Mouse (Mus musculus) kidney, embryonic 15.5 days (tissue): ENCODE data around the gene Cd47. TPM values are rescaled to one million over a fixed set of nuclear protein-coding genes. Genes with fewer than 3 reads are reported as not detected.
A peak's percentile ranks its signal among the peaks of the same experiment; 100 is the strongest.

Experiments
- ATAC-seq: fragments of 200-750 bp; cut with Nextera tagmentation; replicated peaks from 2 replicates; pipeline ENCODE4 v1.8.0; 2017; ENCODE audit warnings: moderate TSS enrichment; ENCODE audit not compliant: low FRiP score
- H3K27ac ChIP-seq: fragments of 300-500 bp; sonication (generic); 2 replicates; pipeline ENCODE4 v1.5.1; 2015; ENCODE audit warnings: mild to moderate bottlenecking, inconsistent platforms
- H3K27me3 ChIP-seq: fragments of 300-500 bp; sonication (generic); 2 replicates; pipeline ENCODE4 v1.6.1; 2015; ENCODE audit warnings: inconsistent platforms
- H3K36me3 ChIP-seq: fragments of 300-500 bp; sonication (generic); 2 replicates; pipeline ENCODE4 v1.6.1; 2015; ENCODE audit warnings: inconsistent platforms
- H3K4me1 ChIP-seq: fragments of 300-500 bp; sonication (generic); 2 replicates; pipeline ENCODE4 v1.6.1; 2015; ENCODE audit warnings: inconsistent platforms
- H3K4me2 ChIP-seq: fragments of 300-500 bp; sonication (generic); 2 replicates; pipeline ENCODE4 v1.6.1; 2015; ENCODE audit warnings: moderate library complexity, mild to moderate bottlenecking, inconsistent platforms
- H3K4me3 ChIP-seq: fragments of 300-500 bp; sonication (generic); replicated peaks from 2 replicates; pipeline ENCODE4 v1.5.1; 2015; ENCODE audit warnings: mild to moderate bottlenecking, inconsistent platforms
- H3K9ac ChIP-seq: fragments of 300-500 bp; sonication (generic); 2 replicates; pipeline ENCODE4 v1.6.1; 2015; ENCODE audit warnings: mild to moderate bottlenecking, inconsistent platforms
- H3K9me3 ChIP-seq: fragments of 300-500 bp; sonication (generic); replicated peaks from 2 replicates; pipeline ENCODE4 v1.6.1; 2016; ENCODE audit warnings: inconsistent platforms
- WGBS: fragments of 180-500 bp; shearing (Covaris S2); methylation state at CpG from one replicate; pipeline ENCODE4 v1.1.7; 2015; ENCODE audit warnings: mixed read lengths; 5-methylcytosine and 5-hydroxymethylcytosine counted together
- polyA plus RNA-seq: library from polyadenylated mRNA; unstranded; fragments of >200 nt; fragmentation: Nextera tagmentation; extraction: Ambion mirVana; gene quantifications from 2 replicates; pipeline ENCODE4 v1.2.1, GENCODE M21; 2015

Gene Cd47
- polyA plus RNA-seq, 1 experiment from 2014 or later, result 78.3 TPM

- no peak for ATAC-seq
- no peak overlapping the region for H3K4me3 ChIP-seq
- WGBS, result 65% methylated on average over 9 of the region's 9 CpGs
- H3K9me3 ChIP-seq, result no peaks in the 10 kb centered on the region
- H3K9ac ChIP-seq, result no peak overlapping the region
- H3K27ac ChIP-seq, result no peak overlapping the region
- no peaks in the 10 kb centered on the region for H3K27me3 ChIP-seq
- H3K4me1 ChIP-seq, result no peaks in the 10 kb centered on the region
- peaks cover 20% of the 10 kb centered on the region for H3K36me3 ChIP-seq
- no peak overlapping the region for H3K4me2 ChIP-seq
Measured at GRCm38 (mm10) chr16:49887811-49888564, 87.7 kb downstream of the Cd47 start.

- H3K36me3 ChIP-seq, result peaks cover 20% of the 10 kb centered on the region
- no peak for ATAC-seq
- no peaks in the 10 kb centered on the region for H3K4me1 ChIP-seq
- no peak overlapping the region for H3K9ac ChIP-seq
- H3K4me2 ChIP-seq, result no peak overlapping the region
- no peaks in the 10 kb centered on the region for H3K9me3 ChIP-seq
- no peak overlapping the region for H3K4me3 ChIP-seq
- no peak overlapping the region for H3K27ac ChIP-seq
- 76% methylated on average over 2 of the region's 2 CpGs for WGBS
- no peaks in the 10 kb centered on the region for H3K27me3 ChIP-seq
Measured at GRCm38 (mm10) chr16:49889031-49889655, 88.8 kb downstream of the Cd47 start.

GRCm38 (mm10) chr16:49892252-49892651, 91.9 kb downstream of the Cd47 start:
- Histone ChIP-seq H3K4me3 (no peak overlapping the region), H3K9ac (no peak overlapping the region), H3K4me2 (no peak overlapping the region), H3K36me3 (peaks cover 17% of the 10 kb centered on the region), H3K27ac (no peak overlapping the region), H3K4me1 (no peaks in the 10 kb centered on the region), H3K9me3 (no peaks in the 10 kb centered on the region), H3K27me3 (no peaks in the 10 kb centered on the region)
- WGBS, result 82% methylated on average over 3 of the region's 3 CpGs
- ATAC-seq, result no peak

- Histone ChIP-seq H3K4me3 (no peak overlapping the region), H3K4me2 (no peak overlapping the region), H3K36me3 (peaks cover 19% of the 10 kb centered on the region), H3K27ac (no peak overlapping the region), H3K9ac (no peak overlapping the region), H3K9me3 (no peaks in the 10 kb centered on the region), H3K4me1 (no peaks in the 10 kb centered on the region), H3K27me3 (no peaks in the 10 kb centered on the region)
- WGBS, result 74% methylated on average over 2 of the region's 2 CpGs
- ATAC-seq, result no peak
Measured at GRCm38 (mm10) chr16:49892945-49893344, 92.6 kb downstream of the Cd47 start.

- Histone ChIP-seq H3K27ac (no peak overlapping the region), H3K36me3 (peaks cover 32% of the 10 kb centered on the region), H3K27me3 (no peaks in the 10 kb centered on the region), H3K4me2 (no peak overlapping the region), H3K4me1 (no peaks in the 10 kb centered on the region), H3K9me3 (no peaks in the 10 kb centered on the region), H3K9ac (no peak overlapping the region), H3K4me3 (no peak overlapping the region)
- WGBS, result 70% methylated on average over 4 of the region's 4 CpGs
- ATAC-seq, result no peak
Measured at GRCm38 (mm10) chr16:49894624-49895023, 94.3 kb downstream of the Cd47 start.

GRCm38 (mm10) chr16:49896132-49896531, 95.8 kb downstream of the Cd47 start:
- no peaks in the 10 kb centered on the region for H3K27me3 ChIP-seq
- WGBS, result 75% methylated on average over 8 of the region's 8 CpGs
- H3K9me3 ChIP-seq, result no peaks in the 10 kb centered on the region

GRCm38 (mm10) chr16:49901395-49901794, 101.1 kb downstream of the Cd47 start:
- Histone ChIP-seq H3K27ac (no peak overlapping the region), H3K36me3 (peaks cover 38% of the 10 kb centered on the region), H3K9ac (no peak overlapping the region), H3K27me3 (no peaks in the 10 kb centered on the region), H3K4me1 (no peaks in the 10 kb centered on the region), H3K4me2 (no peak overlapping the region), H3K9me3 (no peaks in the 10 kb centered on the region), H3K4me3 (no peak overlapping the region)
- no peak for ATAC-seq

More at GRCm38 (mm10) chr16:49896132-49896531, 95.8 kb downstream of the Cd47 start:
- Histone ChIP-seq H3K4me2 (no peak overlapping the region), H3K9ac (no peak overlapping the region), H3K36me3 (peaks cover 32% of the 10 kb centered on the region), H3K4me1 (no peaks in the 10 kb centered on the region), H3K4me3 (no peak overlapping the region), H3K27ac (no peak overlapping the region)
- no peak for ATAC-seq

GRCm38 (mm10) chr16:49902083-49902482, 101.8 kb downstream of the Cd47 start:
- Histone ChIP-seq H3K4me1 (no peaks in the 10 kb centered on the region), H3K27me3 (no peaks in the 10 kb centered on the region), H3K9me3 (no peaks in the 10 kb centered on the region), H3K4me2 (no peak overlapping the region), H3K9ac (no peak overlapping the region), H3K36me3 (peaks cover 32% of the 10 kb centered on the region), H3K4me3 (no peak overlapping the region), H3K27ac (no peak overlapping the region)
- ATAC-seq, result no peak
- WGBS, result 95% methylated on average over 5 of the region's 5 CpGs

GRCm38 (mm10) chr16:49904248-49904930, 104.1 kb downstream of the Cd47 start:
- ATAC-seq, result no peak
- 81% methylated on average over 10 of the region's 10 CpGs for WGBS
- no peak overlapping the region for H3K27ac ChIP-seq

GRCm38 (mm10) chr16:49905041-49905440, 104.7 kb downstream of the Cd47 start:
- H3K36me3 ChIP-seq, result peaks cover 18% of the 10 kb centered on the region; the same call in 1 of the 2 replicates
- H3K4me1 ChIP-seq, result 0 out of 2 replicates have a peak, but pooled peaks cover 5% of the 10 kb centered on the region
- H3K9ac ChIP-seq, result no peak overlapping the region
- H3K4me2 ChIP-seq, result no peak overlapping the region
- 73% methylated on average over 3 of the region's 3 CpGs for WGBS
- H3K4me3 ChIP-seq, result no peak overlapping the region
- peak overlapping the region; percentile 28; the same call in 1 of the 2 replicates for H3K27ac ChIP-seq
- H3K9me3 ChIP-seq, result no peaks in the 10 kb centered on the region
- ATAC-seq, result no peak
- no peaks in the 10 kb centered on the region for H3K27me3 ChIP-seq

More at GRCm38 (mm10) chr16:49904248-49904930, 104.1 kb downstream of the Cd47 start:
- H3K4me1 ChIP-seq, result 0 out of 2 replicates have a peak, but pooled peaks cover 4% of the 10 kb centered on the region
- no peak overlapping the region for H3K4me3 ChIP-seq
- peaks cover 19% of the 10 kb centered on the region; the same call in 1 of the 2 replicates for H3K36me3 ChIP-seq
- no peak overlapping the region for H3K9ac ChIP-seq
- H3K4me2 ChIP-seq, result no peak overlapping the region
- H3K9me3 ChIP-seq, result no peaks in the 10 kb centered on the region
- no peaks in the 10 kb centered on the region for H3K27me3 ChIP-seq

- H3K4me1 ChIP-seq, result 0 out of 2 replicates have a peak, but pooled peaks cover 5% of the 10 kb centered on the region
- peaks cover 18% of the 10 kb centered on the region; the same call in 1 of the 2 replicates for H3K36me3 ChIP-seq
- no peak overlapping the region for H3K4me2 ChIP-seq
- no peak for ATAC-seq
- WGBS, result 66% methylated on average over 8 of the region's 8 CpGs
- no peak overlapping the region for H3K4me3 ChIP-seq
- no peak overlapping the region for H3K9ac ChIP-seq
- H3K27me3 ChIP-seq, result no peaks in the 10 kb centered on the region
- H3K27ac ChIP-seq, result peak overlapping the region; percentile 28; the same call in 1 of the 2 replicates
- H3K9me3 ChIP-seq, result no peaks in the 10 kb centered on the region
Measured at GRCm38 (mm10) chr16:49905601-49906001, 105.3 kb downstream of the Cd47 start.

- Histone ChIP-seq H3K27ac (peak overlapping the region; percentile 28; the same call in 1 of the 2 replicates), H3K4me3 (no peak overlapping the region), H3K9ac (no peak overlapping the region), H3K36me3 (peaks cover 18% of the 10 kb centered on the region; the same call in 1 of the 2 replicates), H3K4me1 (0 out of 2 replicates have a peak, but pooled peaks cover 5% of the 10 kb centered on the region), H3K4me2 (no peak overlapping the region), H3K27me3 (no peaks in the 10 kb centered on the region), H3K9me3 (no peaks in the 10 kb centered on the region)
- 48% methylated on average over 5 of the region's 5 CpGs for WGBS
- no peak for ATAC-seq
Measured at GRCm38 (mm10) chr16:49906066-49906465, 105.7 kb downstream of the Cd47 start.
